Mouse (Mus musculus) T-helper 17 cell (primary cell): ENCODE results near the gene Gfod1.

Experiments used
- in situ Hi-C, 2 experiments: fragments of 300-600 bp; cut with MboI, MseI; formaldehyde crosslinking; loops; 1 replicate in 1 of 2; 2 replicates in 1 of 2; pipeline ENCODE4 v1.15.1; 2025; ENCODE audit warnings: high pct_unique_total_duplicates in 2 of 2

Gfod1 gene

DNA sequence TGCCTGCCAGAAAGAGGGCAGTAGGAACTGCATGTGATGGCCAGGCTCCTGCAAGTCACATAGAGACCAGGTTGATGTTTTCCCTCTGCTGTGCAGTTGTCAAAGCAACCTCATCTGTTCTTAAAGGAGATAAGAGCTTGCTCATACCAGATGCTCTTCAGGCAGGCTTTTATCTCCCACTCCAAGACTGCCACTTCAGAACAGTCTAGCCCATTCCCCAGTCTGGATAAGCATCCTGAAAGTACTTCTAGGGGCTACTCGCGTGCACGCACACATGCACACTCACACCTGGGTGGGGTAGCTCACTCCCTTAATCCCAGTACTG lies 68.4 kb downstream of the Gfod1 start:
- in situ Hi-C loops = no loop called here

- in situ Hi-C loops = no loop called here
Measured at GRCm38 (mm10) chr13:43234869-43235585, 68.9 kb downstream of the Gfod1 start.

DNA sequence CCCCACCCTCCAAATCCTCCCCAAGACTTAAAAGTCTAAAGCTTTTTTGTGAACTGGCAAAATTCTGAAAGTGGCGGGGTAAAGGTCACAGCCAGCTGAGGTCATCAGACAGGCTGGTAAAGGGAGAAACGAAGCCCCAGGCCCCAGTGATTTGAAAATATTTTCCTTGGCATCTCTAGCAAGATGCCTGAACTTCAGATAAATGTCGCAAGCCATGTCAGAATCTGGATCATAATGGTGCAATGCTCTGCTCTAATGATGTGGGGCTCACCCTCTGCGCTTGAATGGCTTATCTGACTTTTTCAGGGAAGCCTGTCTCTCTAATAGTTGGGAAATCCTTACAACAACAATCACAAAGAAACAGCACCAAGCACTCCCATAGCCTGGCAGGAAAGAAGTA lies 70.6 kb downstream of the Gfod1 start:
- in situ Hi-C loops = no loop called here

GRCm38 (mm10) chr13:43231965-43232860 lies 71.8 kb downstream of the Gfod1 start:
- in situ Hi-C loops = no loop called here

DNA sequence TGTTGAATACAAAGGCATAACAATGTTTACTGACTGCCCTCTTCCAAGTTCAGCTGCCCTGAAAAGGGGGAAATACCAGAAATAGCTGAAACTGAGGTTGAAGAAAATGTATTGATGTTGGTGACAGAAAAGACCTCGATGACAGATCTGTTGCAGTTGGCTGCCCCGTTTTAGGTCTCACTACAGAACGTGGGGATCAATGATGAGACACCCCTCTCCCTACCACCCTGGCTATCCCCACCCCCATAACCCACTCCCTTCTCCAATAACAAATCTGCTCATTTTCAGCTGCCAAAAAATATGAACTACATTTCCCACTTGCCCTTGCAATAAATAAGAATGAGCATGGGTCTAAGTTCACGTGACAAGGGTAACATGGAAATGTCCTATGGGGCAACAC lies 73.1 kb downstream of the Gfod1 start:
- in situ Hi-C loops = no loop called here

GRCm38 (mm10) chr13:43230238-43230637 lies 73.7 kb downstream of the Gfod1 start:
- in situ Hi-C loops = no loop called here

GRCm38 (mm10) chr13:43229767-43230166 lies 74.2 kb downstream of the Gfod1 start:
- in situ Hi-C loops = no loop called here

GRCm38 (mm10) chr13:43228141-43228540 lies 75.8 kb downstream of the Gfod1 start:
- in situ Hi-C loops = no loop called here

- in situ Hi-C loops = no loop called here
Measured at GRCm38 (mm10) chr13:43226041-43226440, 77.9 kb downstream of the Gfod1 start.

- in situ Hi-C loops = no loop called here
Measured at GRCm38 (mm10) chr13:43225161-43225560, 78.8 kb downstream of the Gfod1 start.

DNA sequence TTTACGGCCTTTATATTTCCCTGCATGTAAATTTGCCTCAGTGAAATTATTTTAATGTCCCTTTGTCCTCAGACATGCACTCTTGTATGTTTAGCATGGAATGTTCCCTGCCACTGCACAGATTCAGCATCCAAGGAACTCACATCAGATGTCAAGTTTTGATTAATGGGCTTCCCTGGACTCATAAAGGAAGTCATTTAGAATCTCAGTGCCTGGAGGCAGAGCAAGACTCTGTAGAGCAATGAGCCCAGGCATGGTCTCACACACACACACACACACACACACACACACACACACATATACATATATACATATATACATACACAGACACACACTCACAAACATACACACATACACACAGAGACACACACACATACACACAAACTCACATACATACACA lies 81.9 kb downstream of the Gfod1 start:
- in situ Hi-C loops = no loop called here

- in situ Hi-C loops = no loop called here
Measured at GRCm38 (mm10) chr13:43221290-43221689, 82.7 kb downstream of the Gfod1 start.

- in situ Hi-C loops = no loop called here
Measured at GRCm38 (mm10) chr13:43220635-43221034, 83.3 kb downstream of the Gfod1 start.

DNA sequence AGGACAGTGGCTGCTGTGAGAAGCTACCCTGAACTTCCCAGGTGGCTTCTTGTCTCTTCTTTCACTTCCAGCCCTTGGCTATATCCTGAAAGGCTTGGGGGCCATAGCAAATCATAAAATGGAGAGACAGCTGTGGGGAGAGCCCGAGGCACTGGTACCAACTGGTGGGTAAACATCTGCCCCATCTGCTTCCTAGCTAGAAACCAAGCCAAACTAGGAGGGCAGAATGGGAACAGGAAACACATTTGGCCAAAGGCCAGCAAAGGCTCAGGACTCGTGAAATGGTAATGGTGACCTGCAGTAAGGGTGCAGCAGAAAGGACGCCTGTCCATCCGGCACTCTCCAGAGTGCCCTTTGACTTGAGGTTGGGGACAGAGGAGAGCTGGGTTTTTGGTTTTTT lies 85.2 kb downstream of the Gfod1 start:
- in situ Hi-C loops = no loop called here

DNA sequence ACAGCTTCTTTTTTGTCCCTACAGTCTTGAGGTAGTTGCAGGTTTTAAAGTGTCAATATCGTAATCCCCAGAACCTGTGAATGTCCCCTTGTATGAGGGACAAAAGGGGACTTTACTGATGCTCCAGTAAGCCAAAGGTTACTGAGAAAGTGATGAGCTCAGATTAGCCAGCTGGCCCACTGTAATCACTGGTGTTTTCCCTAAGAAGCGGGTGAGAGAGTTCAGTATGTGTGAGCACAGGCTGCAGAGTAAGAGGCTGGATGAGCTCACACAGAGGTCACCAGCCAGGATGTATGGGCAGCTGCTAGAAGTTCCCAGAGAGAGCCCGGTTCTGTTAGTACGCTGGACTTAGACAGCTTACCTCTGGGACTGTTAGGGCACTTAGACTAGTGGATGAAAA lies 85.7 kb downstream of the Gfod1 start:
- in situ Hi-C loops = no loop called here

DNA sequence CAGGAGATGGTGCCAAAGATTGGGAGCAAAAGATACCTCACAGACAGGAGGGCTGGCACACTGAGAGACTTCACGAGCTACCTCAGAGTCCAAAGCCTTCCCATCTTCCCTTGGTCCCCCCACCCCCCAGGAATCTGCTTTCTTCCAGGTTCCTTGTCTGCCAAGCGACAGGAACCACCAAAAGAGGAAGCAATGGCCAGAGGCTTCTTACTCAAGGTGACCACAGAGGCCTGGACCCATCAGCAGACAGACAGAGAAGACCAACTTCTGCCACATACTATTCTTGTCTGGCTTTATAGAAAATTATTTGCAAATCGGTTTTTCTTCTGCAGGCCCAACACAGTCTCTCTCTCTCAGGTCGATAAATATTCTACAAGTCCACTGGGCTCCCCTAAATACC lies 86.3 kb downstream of the Gfod1 start:
- in situ Hi-C loops = no loop called here

DNA sequence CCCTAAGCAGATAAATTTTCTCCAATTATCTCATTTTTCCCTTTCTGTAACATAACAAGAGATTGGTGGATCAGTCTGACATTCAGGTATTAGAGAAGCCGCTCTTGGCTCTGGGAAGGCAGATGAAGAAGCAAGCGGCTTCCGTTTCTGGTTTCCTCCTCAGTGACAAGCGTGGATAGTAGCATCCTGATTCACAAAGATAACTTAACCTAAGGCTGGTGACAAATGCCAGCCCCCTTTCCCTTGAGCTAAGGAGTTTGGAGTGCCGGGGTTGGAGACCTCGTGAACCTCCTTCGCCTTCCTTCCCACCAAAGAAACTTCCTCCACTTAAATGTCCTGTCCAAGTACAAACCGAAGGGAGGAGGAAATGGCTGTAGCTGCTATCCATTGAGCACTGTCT lies 86.9 kb downstream of the Gfod1 start:
- in situ Hi-C loops = no loop called here

DNA sequence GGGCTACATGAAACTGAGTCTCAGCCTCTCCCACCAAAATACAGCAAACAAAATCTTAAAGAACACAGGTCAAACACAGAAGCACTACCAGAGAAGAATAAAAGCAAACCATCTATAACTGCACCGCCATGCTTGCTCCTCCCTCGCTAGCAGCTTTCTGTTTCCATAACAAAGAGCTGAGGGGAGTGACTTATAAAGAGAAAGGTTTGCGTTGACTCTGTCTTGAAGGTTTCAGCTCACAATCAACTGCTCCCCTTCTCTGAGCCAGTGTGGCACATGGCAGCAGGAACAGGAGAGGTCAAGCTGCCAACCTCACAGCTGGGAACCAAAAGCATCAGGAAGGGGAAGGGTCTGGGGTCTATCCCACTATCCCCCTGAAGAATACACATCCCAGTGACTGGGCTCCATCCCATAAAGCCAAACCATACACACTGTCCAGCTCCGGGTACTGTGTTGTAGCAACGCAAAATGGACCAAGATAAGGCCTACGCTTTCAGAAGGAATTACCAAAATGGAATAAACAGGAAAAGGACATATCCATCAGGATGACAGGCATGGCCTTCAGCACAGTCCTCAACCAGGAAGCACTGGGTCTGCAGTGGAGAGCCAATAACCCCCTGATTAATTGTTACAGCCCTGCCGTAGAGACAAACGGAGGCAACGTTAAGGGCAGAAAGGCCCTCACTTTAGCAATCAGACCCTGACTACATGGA lies 87.8 kb downstream of the Gfod1 start:
- in situ Hi-C loops = no loop called here

DNA sequence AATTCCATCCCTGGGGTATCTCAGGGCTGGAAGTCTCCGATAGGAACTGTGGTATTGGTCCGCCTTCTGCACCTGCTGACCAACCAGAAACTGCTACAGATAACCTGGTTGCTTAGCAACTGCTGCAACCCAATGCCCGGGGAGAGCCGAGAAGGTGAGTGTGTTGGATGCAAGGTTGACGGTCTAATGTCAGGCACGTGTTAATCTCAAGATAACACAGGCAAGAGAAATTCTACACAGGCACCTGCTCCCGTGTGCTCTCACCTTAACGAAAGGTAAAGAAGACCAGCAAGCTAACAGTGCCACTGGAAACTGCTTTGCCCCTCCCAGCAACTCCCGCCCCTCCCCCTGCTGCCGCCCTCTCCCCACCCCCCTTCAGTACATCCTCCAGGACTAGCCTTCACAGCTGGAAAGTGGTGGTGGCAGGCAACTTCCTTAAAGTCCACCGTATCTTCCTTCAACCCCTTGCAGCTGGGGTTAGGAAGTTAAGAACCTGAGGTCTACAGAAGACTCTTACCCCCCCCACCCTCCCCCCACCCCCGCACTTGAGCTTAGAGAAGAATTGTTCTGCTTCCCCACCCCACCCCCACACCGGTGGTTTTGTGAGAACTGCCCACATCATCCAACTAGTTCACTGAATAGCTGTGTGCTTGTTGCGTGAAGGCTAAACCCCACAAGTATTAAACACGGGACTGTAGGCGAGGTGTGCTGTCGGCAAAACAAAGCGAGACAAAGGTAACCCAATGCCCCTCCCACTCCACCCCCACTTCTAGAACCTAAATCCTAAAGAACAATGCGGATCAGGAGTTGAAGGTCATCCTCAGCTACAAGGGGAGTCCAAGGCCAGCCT lies 88.6 kb downstream of the Gfod1 start:
- in situ Hi-C loops = no loop called here

DNA sequence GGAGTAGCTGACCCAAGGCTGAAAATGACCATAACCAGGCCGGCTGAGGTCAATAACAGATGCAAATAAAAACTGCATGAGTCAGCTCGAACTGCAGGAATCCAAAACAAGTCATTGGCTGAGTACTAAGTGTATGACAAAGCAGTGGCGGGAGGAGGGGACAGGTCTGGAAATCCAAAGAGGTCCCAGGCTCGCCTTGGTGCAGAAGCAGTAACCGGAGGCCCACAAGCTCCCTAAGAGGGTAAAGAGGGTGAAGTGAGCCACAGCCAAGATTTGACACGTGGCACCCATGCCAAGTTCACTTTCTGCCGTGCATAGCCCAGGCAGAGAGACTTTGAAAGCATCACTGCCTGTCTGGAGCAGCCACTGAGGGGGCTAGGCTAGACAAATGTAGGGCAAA lies 91.6 kb downstream of the Gfod1 start:
- in situ Hi-C loops = no loop called here

- in situ Hi-C loops = no loop called here
Measured at GRCm38 (mm10) chr13:43210956-43211355, 93.0 kb downstream of the Gfod1 start.

DNA sequence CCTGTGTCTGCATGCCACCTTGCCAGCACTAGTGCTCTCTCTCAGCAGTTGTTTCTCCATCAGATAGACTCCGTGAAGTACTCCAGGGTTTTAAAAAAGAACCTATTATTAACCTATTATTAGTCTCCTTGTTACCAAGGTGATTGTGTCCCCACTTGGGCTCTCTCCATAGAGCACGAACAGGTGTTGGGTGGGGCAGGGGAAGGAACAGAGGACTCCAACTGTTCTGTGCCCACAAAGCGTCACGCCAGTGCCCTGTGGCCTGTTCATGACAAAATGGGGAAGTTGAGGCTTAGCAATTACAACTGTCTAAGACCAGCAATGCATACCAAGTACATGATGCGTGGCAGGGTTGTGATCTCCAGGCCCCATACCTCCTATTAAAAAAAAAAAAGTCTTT lies 94.4 kb downstream of the Gfod1 start:
- in situ Hi-C loops = no loop called here
